Mouse (Mus musculus) kidney, postnatal 14 days (tissue): ENCODE results near the gene Mrm3.

Experiments
- DNase-seq: peaks from one replicate; pipeline ENCODE4 v3.0.0; 2022; ENCODE audit warnings: mixed read lengths

The Mrm3 gene

GRCm38 (mm10) chr11:76253145-76253917 lies 9.8 kb downstream of the Mrm3 start:
- peak; percentile 90 for DNase-seq

GRCm38 (mm10) chr11:76253918-76254264 lies 10.4 kb downstream of the Mrm3 start:
- DNase-seq: no peak

DNA sequence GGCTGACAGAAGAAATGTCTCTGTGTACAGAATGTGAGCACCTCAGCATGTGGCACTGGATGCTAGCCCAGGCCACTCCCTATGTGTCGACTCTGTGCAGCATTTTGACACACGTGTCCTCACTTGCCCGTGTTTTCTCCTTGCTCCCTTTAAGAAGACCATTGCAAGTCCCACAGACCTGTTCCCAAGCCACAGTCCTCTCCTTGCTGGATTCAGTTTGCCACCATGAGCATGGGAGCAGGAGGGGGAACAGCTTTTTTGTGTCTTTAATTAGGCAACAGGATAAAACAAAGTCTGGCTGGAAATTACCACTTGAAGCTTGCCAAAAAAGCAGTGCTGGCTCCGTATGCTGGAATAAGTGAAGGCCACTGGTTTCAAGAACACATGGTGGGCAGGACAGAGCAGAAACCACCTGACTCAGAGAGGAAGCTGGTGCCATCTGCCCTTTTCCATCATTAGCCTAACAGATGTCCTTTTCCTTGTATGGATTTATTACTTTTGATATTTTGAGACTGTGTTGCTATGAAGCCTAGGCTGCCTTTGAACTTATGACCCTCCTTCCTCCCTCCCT lies 12.0 kb downstream of the Mrm3 start:
- no peak for DNase-seq

DNA sequence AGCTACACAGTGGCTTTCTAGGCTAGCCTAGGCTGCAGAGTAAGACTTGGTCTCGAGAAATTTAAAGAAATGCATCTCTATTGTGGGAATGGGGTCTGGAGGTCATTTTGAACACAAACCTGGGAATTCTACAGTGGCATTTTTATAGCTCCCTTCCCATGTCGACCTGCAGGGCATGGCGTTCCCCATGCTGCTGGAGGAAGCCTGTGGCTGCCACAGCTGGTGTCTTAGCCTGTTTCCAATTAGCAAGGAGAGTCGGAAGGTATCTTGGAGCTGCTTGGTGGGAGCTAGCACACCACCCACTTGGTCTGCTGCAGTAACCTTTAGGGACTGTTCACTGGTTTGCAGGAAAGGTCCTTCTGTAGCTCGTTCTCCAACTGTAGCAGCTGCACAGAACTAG lies 12.6 kb downstream of the Mrm3 start:
- DNase-seq: no peak

GRCm38 (mm10) chr11:76257386-76257785 lies 13.9 kb downstream of the Mrm3 start:
- no peak for DNase-seq

- DNase-seq: no peak
Measured at GRCm38 (mm10) chr11:76258511-76258910, 15.0 kb downstream of the Mrm3 start.

DNA sequence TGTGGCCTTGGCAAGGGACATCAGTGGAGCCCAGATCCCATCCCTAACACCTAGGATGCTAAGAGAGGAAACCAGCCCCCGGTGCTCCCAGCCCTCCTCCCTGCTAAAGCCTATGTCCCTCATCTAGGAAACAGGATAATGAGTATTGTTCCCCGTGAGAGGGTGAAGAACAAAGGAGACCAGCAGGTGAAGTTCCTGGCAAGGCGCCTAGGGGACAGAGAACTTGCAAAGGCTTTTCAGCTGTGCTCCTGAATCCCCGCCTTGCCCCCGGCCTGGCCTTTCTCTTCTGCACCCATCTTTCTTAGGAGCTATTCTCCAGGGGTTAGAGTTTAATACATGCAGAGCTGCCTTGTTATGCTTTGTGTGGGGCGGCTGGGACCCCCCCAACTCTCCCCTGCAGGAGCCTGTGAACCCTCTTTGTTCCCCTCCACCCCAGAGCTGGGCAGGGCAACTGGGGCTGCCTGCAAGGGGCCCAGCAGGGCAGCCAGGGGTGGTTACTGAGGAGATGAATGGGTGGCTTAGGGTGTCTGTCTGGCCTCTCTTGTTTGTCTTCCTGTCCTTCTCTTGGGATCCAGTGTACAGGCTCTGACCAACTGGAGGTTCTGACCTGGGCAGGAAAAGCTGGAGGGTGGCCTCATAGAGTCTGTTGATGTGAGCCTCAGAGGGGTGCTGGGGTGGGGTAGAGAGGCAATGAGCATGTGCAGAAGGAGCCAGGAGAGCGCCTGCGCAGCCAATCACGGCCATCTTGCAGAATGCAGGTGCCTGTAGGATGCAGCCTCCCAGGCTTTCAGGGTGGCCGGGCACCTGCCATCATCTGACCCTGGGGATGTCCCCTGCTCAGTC lies 16.9 kb downstream of the Mrm3 start:
- no peak for DNase-seq

DNA sequence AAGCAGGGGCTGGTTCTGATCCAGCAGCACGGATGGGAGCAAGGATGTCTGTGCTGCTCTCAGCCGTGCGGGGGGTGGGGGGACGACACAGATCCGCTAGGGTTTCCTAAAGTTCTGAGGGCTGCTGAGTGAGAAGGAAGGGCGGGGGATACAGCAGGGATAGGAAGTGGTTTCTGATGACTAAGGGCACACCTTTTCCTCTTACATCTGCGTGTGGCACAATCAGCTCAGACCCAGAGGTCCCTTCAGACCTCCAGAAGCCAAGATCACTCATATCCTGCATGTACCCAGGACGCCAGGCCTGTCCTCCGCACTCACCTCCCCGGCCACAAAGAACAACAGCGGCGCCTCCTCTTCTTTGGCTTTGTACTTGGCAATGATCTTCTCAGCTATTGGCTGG lies 17.7 kb downstream of the Mrm3 start:
- DNase-seq: peak; percentile 48

DNA sequence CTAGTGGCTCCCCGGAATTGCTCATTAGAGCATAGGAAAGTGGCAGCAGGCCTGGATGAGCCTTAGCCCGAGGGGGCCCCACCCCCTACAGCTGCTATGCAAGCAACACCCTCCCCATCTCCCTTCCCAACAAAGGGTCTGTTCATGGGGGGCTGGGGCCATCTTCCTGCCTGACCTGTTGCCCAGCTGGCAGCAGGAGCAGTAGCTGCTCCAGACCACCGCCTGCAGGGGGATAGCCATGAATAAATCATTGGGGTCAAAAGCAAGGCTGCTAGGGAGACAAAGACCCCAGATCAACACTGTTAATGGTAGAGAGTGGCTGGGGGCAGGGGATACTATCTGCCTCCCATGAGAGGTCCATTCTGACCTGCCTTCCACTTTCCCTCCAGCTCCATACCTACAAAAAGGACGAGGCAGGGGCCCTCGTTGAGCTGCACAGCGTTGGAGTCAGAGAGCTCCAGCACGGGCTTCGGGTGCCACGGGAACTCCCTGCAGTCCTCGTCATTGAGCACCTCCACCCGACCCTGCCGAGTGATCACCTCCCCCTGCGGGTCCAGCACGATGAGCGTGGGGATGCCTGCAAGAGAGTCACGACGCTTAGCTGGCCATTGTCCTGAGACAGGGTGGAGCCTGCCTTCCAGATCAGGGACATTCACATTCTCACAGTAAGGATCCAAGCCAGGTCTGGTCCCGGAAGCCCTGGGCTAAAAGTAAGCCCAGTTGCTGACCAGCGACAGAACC lies 19.3 kb downstream of the Mrm3 start:
- DNase-seq: no peak

DNA sequence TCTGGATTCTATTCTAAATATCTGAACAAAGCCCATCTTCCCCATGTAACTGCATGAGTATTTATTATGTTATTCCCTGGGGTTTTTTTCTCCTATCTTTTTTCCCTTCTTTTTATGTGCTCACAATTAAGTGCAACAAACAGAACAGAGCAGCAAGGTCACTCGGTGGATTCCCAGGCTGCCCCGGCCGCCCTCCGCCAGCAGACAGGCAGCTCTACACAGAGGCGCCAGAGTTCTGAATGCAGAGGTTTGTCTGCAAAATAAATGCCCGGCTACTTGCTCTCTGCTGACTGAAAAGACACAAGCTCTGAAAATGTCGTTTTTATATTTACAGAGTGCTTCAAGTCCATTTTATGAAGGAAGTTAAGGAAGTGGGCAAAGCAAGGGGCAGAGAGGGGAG lies 24.0 kb downstream of the Mrm3 start:
- DNase-seq: no peak

GRCm38 (mm10) chr11:76268001-76268459 lies 24.5 kb downstream of the Mrm3 start:
- DNase-seq: no peak

DNA sequence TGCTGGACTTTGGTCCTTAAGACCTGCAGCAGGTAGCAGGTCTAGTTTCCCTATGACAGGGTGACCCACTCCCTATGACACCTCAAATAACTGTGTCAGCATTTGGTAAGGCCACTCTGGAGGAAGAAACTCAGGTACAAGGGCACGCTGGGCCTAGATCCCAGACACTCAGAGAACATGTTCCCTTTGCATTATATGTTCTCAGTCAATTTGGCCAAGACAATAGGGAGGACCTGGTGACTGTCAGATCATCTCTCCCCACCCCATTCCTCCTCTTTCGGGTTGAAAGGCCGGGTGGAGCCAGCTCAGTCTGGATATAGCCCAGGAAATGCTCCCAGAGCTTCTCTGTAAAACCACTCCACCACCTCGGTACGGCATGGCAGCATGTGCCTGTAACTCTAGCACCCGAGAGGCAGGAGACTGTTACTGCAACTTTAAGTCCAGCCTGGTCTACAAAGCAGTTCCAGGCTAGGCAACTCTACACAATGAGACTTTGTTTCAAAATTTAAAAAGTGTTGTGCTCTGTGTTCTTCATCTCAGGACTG lies 25.1 kb downstream of the Mrm3 start:
- DNase-seq: no peak

- peak; percentile 49 for DNase-seq
Measured at GRCm38 (mm10) chr11:76272440-76272839, 28.9 kb downstream of the Mrm3 start.

DNA sequence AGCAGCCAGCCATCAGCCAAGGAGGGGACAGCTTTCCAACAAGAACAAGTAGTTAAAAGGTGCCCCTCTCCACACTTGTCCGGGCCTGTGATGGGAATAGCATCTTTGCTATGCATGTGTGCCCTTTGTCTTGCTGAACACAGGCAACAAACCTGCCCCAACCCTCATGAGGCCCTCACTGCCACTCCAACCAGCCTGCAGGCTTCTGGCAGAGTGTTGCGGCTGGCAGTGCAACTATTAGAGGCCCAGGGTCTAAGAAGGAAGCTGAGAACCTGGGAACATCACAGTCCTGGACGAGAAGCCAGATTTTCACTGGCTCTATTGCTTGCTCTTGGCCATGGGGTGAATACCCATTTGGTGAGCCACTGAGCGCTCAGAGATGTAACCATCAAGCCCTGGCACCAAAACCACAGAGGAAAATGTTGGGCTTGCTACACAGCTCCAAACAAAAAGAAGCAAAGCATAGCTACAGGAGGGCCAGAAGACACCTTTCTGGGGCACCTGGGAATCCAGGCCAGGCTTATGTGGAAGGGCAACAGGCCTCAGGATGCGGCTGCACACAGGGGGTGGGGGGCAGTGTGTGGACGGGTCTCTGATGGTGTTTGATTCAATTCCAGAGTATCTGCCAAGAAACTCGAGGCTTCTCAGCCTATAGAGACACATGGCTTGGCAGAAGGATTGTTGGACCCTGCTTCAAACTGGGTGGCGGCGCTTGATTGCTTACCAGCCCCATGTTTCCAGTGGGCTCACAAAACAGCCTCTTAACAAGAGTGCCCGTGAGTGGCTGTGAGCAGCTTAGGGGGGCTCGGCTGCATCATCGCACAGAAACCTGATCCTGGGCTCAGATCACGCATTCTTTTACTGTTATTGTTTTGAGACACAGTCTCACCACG lies 35.7 kb downstream of the Mrm3 start:
- no peak for DNase-seq

DNA sequence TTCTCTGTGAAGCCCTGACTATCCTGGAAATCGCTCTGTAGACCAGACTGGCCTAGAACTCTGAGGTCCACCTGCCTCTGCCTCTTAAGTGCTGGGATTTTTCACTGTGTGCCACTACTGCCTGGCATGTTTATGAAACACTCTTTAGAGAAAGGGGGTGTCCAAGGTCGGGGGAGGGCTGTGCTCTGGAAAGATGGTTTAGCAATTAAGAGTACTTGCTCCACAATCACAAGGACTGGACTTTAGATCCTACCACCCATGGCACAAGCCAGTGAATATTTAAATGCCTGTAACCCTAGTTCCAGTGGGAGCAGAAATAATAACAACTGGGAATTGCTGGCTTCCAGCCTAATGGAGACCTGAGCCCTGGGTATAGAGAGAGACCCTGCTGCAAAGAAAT lies 36.5 kb downstream of the Mrm3 start:
- peak; percentile 51 for DNase-seq

DNA sequence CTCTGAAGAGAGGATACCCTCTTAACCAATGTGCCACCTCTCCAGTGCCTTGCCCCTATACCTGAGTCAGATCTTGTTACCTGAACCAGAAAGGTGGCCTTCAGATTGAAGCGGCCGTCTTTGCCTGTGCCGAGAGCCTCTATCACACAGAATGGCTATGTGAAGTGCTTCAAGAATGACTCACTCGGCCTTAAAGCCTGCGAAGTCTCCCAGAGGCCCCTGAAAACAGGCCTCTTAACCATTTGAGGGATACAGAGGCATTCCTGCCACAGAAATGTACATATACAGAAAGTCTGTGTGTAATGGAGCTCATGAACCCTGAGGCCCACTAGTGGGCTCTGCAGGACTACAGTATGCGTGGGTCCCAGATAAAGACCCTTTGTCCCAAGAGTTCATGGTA lies 40.3 kb downstream of the Mrm3 start:
- no peak for DNase-seq

DNA sequence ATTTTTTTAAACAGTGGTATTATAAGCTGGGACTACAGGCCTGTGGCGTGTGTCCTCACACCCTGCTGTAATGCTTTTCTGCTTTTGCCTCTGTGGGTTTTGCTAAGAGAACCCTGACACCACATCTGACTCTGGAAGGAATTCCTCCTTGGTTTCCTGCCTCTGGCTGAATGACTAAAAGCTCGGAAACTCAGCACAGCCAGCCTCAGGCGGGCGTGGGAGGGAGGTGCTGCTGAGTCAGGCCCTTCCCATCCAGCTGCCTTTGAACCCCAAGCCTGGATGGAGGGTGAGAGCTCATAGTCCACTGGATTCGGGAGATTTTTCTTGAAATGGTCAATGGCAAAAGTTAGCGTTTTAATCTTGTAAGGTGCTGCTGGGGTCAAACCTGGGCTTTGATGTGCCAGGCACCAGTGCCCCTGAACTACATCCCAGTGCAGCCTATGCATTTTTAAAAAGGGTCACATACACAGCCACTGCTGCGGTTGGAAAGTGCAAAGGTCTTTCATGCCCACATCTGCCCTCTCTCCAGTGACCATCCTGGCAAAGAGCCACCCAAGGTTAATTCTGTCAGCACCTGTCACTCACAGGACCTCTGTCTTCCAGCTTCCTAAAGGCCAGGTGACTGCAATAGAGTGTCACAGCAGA lies 42.0 kb downstream of the Mrm3 start:
- peak; percentile 80 for DNase-seq

DNA sequence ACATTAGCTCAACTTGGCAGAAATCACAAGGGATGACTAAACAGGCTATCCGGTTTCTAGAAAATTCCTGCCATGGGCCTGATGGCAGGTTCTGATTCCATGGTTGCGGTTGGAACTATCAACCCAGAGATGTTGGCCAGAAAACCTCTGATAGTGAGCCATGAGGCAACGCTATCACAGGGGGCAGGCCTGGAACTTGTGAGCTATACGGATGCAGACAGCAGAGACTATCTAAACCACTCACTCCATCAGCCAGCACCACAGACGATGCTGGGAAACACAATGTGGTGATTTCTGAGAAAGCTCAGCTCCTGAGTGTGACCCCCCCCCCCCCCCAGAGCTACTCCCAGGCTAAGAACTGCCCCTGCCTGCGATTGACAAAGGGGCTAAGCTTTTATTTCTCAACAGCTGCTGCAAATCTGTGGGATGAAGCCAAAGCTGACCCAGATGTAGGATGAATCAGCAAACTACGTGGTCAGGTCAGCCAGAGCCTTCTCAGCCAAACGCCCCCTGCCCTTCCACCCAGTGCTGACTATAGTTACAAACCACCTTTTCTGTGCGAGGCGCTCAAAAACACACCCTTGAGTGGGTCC lies 43.1 kb downstream of the Mrm3 start:
- no peak for DNase-seq

DNA sequence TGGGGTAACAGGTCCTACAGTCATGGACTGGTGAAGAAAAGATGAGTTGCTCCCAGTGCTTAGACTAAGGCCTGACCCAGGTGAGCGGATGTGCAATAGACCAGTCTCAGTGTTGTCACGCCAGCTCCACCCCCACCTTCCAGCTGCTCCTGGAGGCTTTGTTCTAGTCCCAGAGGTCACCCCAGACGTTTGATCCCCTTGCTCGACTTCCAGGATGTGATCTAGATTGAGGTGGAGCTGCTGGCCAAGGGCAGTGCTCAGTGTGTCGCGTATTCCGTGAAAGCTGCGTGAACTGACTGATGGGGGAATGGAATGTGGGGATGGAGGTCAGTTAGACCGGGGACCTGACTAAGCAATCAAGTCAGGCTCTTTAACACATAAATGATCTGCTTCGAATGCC lies 43.8 kb downstream of the Mrm3 start:
- DNase-seq: no peak

- no peak for DNase-seq
Measured at GRCm38 (mm10) chr11:76288645-76289044, 45.1 kb downstream of the Mrm3 start.

DNA sequence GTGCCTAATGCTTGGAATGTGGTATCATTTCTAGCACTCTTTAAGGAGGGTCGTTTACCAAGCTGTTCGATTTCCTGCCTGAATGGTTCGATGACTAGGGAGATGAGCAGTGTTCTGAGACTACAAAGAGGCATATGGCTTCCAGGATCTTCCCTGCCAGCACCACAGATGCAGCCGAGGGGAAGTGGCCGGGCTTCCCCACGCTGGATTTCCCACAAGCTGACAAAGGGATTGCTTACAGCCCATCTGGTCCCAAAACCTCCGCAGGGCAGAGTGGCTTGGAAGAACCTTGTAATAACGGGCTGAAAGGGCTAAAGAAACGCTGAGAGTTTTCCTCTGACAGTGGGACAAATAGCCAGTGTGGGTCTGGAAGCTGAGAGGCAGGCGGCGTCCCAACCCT lies 46.9 kb downstream of the Mrm3 start:
- DNase-seq: no peak
